32 mouse cellular contexts compared by ENCODE assay signal in the genomic region with DNA sequence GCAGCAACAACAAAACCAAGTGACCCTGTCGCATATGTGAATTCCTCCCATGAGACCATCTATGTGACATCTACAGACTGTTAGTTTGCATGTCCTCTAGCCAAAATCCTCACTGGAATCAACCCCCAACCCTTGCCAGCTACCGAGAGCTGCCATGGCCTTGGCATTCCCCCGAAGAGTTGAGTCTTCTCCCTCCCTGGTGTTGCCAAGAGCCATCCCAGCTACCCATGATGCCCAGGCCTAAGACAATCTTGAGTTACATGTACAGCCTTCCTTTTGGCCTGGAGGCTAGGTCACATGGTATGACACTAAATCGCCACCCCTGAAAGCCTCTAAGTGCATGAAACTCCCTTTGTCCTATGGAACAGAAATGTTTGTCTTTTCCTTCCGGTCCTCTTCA. TPM values are rescaled to one million over a fixed set of nuclear protein-coding genes. Genes with fewer than 3 reads are reported as not detected.
DNase-seq lines count a peak whose midpoint lies in the region; ATAC-seq and TF ChIP-seq lines count a peak whose summit lies in the region.
"Had no signal": no experiment of that assay in that cellular context is flagged by ENCODE, and none has a peak within 500 bp of the region (broad histone marks: within the 10 kb centered on the region; RNA-seq: fewer than 3 reads in every experiment).

No protein-coding gene starts in this region.

- no peak for TF ChIP-seq POLR2A in spleen, adult 2 months (IDR thresholded peaks at IDR 0.05; ENCODE audit: low read depth, low read length)

- no peak overlapping the region for H3K4me3 ChIP-seq in intestine, embryonic 14.5 days (ENCODE audit: low read depth, low read length)
- no peak overlapping the region for H3K4me3 ChIP-seq in intestine, embryonic 15.5 days (replicated peaks)
- no peak overlapping the region for H3K4me3 ChIP-seq in spleen, adult 2 months (ENCODE audit: extremely low read depth, insufficient read depth, insufficient read length)
- H3K4me3 ChIP-seq: embryonic facial prominence, embryonic 15.5 days; gastrocnemius, adult 2 months; kidney, embryonic 15.5 days; limb, embryonic 15.5 days; megakaryocyte, embryonic 14.5 days; midbrain, embryonic 15.5 days; neural tube, embryonic 12.5 days had no signal

- H3K4me1 ChIP-seq in intestine, embryonic 14.5 days (replicated peaks; ENCODE audit: control insufficient read depth, insufficient read depth, low read length) = no peaks in the 10 kb centered on the region
- no peaks in the 10 kb centered on the region; the same call in 1 of the 2 replicates for H3K4me1 ChIP-seq in intestine, embryonic 15.5 days (replicated peaks)
- peaks cover 8% of the 10 kb centered on the region for H3K4me1 ChIP-seq in spleen, adult 2 months (ENCODE audit: control insufficient read depth, insufficient read depth, insufficient read length)
- H3K4me1 ChIP-seq: limb, embryonic 15.5 days; midbrain, embryonic 15.5 days; neural tube, embryonic 12.5 days had no signal

- H3K9me3 ChIP-seq in intestine, embryonic 14.5 days (ENCODE audit: control insufficient read depth, low read length) = peaks cover 5% of the 10 kb centered on the region; the same call in 1 of the 2 replicates
- no peaks in the 10 kb centered on the region for H3K9me3 ChIP-seq in intestine, embryonic 15.5 days
- H3K9me3 ChIP-seq: embryonic facial prominence, embryonic 15.5 days; kidney, embryonic 15.5 days; limb, embryonic 15.5 days; midbrain, embryonic 15.5 days; neural tube, embryonic 12.5 days had no signal

- DNase-seq in adrenal gland, adult 2 months = peak; percentile 67
- DNase-seq in adrenal gland, adult 8-10 months = no peak
- DNase-seq in intestine, embryonic 14.5 days (ENCODE audit: low spot score) = peak; percentile 48
- DNase-seq in spleen, adult 2 months (ENCODE audit: low read depth in 1 of 2, low spot score in 2 of 2) = no peak
- no peak for DNase-seq in spleen, postnatal 36 days (ENCODE audit: low spot score in 2 of 2)
- no peak for DNase-seq in layer of hippocampus, postnatal 10 days (ENCODE audit: low spot score in 2 of 2)
- DNase-seq: cerebellum, adult 9-11 months; gastrocnemius, adult 2 months; heart, postnatal 4 days; kidney, postnatal 36 days; left cerebral cortex, postnatal 4 days; lung, adult 18-20 months; right cerebral cortex, postnatal 14 days; spleen, adult 18-20 months; thymus, adult 2 months; thymus, postnatal 4 days had no signal

- ATAC-seq in intestine, embryonic 14.5 days (replicated peaks; ENCODE audit: low FRiP score, low TSS enrichment, low read depth) = no peak
- no peak for ATAC-seq in intestine, embryonic 15.5 days
- no peak for ATAC-seq in megakaryocyte progenitor cell, adult 5-6 weeks (replicated peaks; ENCODE audit: poor library complexity)
- ATAC-seq: activated CD4-positive, CD25-positive, alpha-beta regulatory T cell, adult 4 months; inflammation-experienced regulatory T-cells, adult 6 months; midbrain, embryonic 15.5 days had no signal

- peaks cover 37% of the 10 kb centered on the region for H3K36me3 ChIP-seq in intestine, embryonic 14.5 days (ENCODE audit: control insufficient read depth, insufficient read depth, low read length)
- H3K36me3 ChIP-seq in intestine, embryonic 15.5 days = peaks cover 26% of the 10 kb centered on the region
- no peaks in the 10 kb centered on the region for H3K36me3 ChIP-seq in spleen, adult 2 months (ENCODE audit: control insufficient read depth, insufficient read depth, low read length)

- H3K9ac ChIP-seq in intestine, embryonic 14.5 days (ENCODE audit: low read length) = no peak overlapping the region
- H3K9ac ChIP-seq in intestine, embryonic 15.5 days = no peak overlapping the region
- H3K9ac ChIP-seq: embryonic facial prominence, embryonic 15.5 days; hindbrain, embryonic 14.5 days; kidney, embryonic 15.5 days; limb, embryonic 15.5 days; midbrain, embryonic 15.5 days; neural tube, embryonic 12.5 days had no signal

- no peaks in the 10 kb centered on the region for H3K27me3 ChIP-seq in intestine, embryonic 14.5 days (replicated peaks; ENCODE audit: control insufficient read depth, insufficient read depth, low read length)
- H3K27me3 ChIP-seq in intestine, embryonic 15.5 days (replicated peaks) = no peaks in the 10 kb centered on the region
- H3K27me3 ChIP-seq in spleen, adult 2 months (ENCODE audit: control insufficient read depth, insufficient read depth, low read length) = no peaks in the 10 kb centered on the region
- H3K27me3 ChIP-seq: embryonic facial prominence, embryonic 15.5 days; limb, embryonic 15.5 days; megakaryocyte, embryonic 14.5 days; midbrain, embryonic 15.5 days; neural tube, embryonic 12.5 days had no signal

- H3K4me2 ChIP-seq in intestine, embryonic 14.5 days (ENCODE audit: low read length) = no peak overlapping the region
- no peak overlapping the region for H3K4me2 ChIP-seq in intestine, embryonic 15.5 days (replicated peaks)
- H3K4me2 ChIP-seq: embryonic facial prominence, embryonic 15.5 days; hindbrain, embryonic 14.5 days; kidney, embryonic 15.5 days; limb, embryonic 15.5 days; midbrain, embryonic 15.5 days; neural tube, embryonic 12.5 days had no signal

- WGBS in intestine, embryonic 14.5 days = 85% methylated on average over 5 of the region's 5 CpGs
- WGBS in intestine, embryonic 15.5 days = 80% methylated on average over 5 of the region's 5 CpGs
- WGBS in spleen, adult 2 months = 92% methylated on average over 5 of the region's 5 CpGs

- TF ChIP-seq CTCF in spleen, adult 2 months (IDR thresholded peaks at IDR 0.05; ENCODE audit: extremely low read depth, insufficient read depth, insufficient read length, insufficient replicate concordance) = no peak

- H3K27ac ChIP-seq in intestine, embryonic 14.5 days (ENCODE audit: low read depth) = no peak overlapping the region
- H3K27ac ChIP-seq in intestine, embryonic 15.5 days = no peak overlapping the region
- H3K27ac ChIP-seq in spleen, adult 2 months (ENCODE audit: insufficient read depth, low read length) = peak overlapping the region; percentile 25; the same call in 1 of the 2 replicates
- H3K27ac ChIP-seq: hindbrain, embryonic 14.5 days; kidney, embryonic 15.5 days; limb, embryonic 15.5 days; midbrain, embryonic 15.5 days; neural tube, embryonic 12.5 days had no signal

RNA-seq across cellular contexts. Expression of gene Tmem176a, which starts 9.6 kb away (rescaled TPM):
- total RNA-seq in adrenal gland, adult 2 months (2021) = 100 to 1,000 TPM; 303 to 381 TPM
- polyA plus RNA-seq in adrenal gland, adult 2 months (2012; rRNA removed) = 314 and 406 TPM in 2 replicates
- total RNA-seq in adrenal gland, adult 8-10 months (2022) = 100 to 1,000 TPM; 404 to 478 (median 432) TPM
- 171 and 182 TPM in 2 replicates for polyA plus RNA-seq in intestine, embryonic 14.5 days (2014; fragmentation: Nextera tagmentation; extraction: Ambion mirVana)
- polyA plus RNA-seq in intestine, embryonic 15.5 days (2015; fragmentation: Nextera tagmentation; extraction: Ambion mirVana) = 140 and 159 TPM in 2 replicates
- 95.2 and 105 TPM in 2 replicates for polyA plus RNA-seq in spleen, adult 2 months (2012; rRNA removed)
- total RNA-seq in megakaryocyte progenitor cell, adult 5-6 weeks (2015) = 33.2 and 39.1 TPM in 2 replicates
- total RNA-seq in megakaryocyte progenitor cell, adult 5-6 weeks (2017) = 22.1 and 27.5 TPM in 2 replicates
- 10 to 100 TPM; 14.7 to 15.4 TPM for total RNA-seq in layer of hippocampus, postnatal 10 days (2021)

RNA-seq across cellular contexts. Expression of gene Tmem176b, which starts 10.2 kb away (rescaled TPM):
- total RNA-seq in adrenal gland, adult 2 months (2021) = 100 to 1,000 TPM; 608 to 699 TPM
- 591 and 724 TPM in 2 replicates for polyA plus RNA-seq in adrenal gland, adult 2 months (2012; rRNA removed)
- 100 to 1,000 TPM; 722 to 872 (median 775) TPM for total RNA-seq in adrenal gland, adult 8-10 months (2022)
- 373 and 390 TPM in 2 replicates for polyA plus RNA-seq in intestine, embryonic 14.5 days (2014; fragmentation: Nextera tagmentation; extraction: Ambion mirVana)
- 341 and 366 TPM in 2 replicates for polyA plus RNA-seq in intestine, embryonic 15.5 days (2015; fragmentation: Nextera tagmentation; extraction: Ambion mirVana)
- 199 TPM in 2 replicates for polyA plus RNA-seq in spleen, adult 2 months (2012; rRNA removed)
- total RNA-seq in megakaryocyte progenitor cell, adult 5-6 weeks (2015) = 90.6 and 115 TPM in 2 replicates
- total RNA-seq in megakaryocyte progenitor cell, adult 5-6 weeks (2017) = 84.2 and 92.0 TPM in 2 replicates
- 10 to 100 TPM; 45.6 to 47.8 TPM for total RNA-seq in layer of hippocampus, postnatal 10 days (2021)

RNA-seq across cellular contexts. Expression of gene Aoc1, which starts 41.6 kb away (rescaled TPM):
- total RNA-seq in adrenal gland, adult 2 months (2021) = not detected
- not detected in 2 replicates for polyA plus RNA-seq in adrenal gland, adult 2 months (2012; rRNA removed)
- total RNA-seq in adrenal gland, adult 8-10 months (2022) = not detected
- 2.5 and 2.8 TPM in 2 replicates for polyA plus RNA-seq in intestine, embryonic 14.5 days (2014; fragmentation: Nextera tagmentation; extraction: Ambion mirVana)
- 21.4 and 28.0 TPM in 2 replicates for polyA plus RNA-seq in intestine, embryonic 15.5 days (2015; fragmentation: Nextera tagmentation; extraction: Ambion mirVana)
- 0.77 and 1.1 TPM in 2 replicates for polyA plus RNA-seq in spleen, adult 2 months (2012; rRNA removed)
- total RNA-seq in megakaryocyte progenitor cell, adult 5-6 weeks (2015) = 0.12 and 0.20 TPM in 2 replicates
- 0.17 TPM in 1 of 2 replicates, not detected in the other for total RNA-seq in megakaryocyte progenitor cell, adult 5-6 weeks (2017)
- total RNA-seq in layer of hippocampus, postnatal 10 days (2021) = not detected
- total RNA-seq: gastrocnemius, adult 2 months; gastrocnemius, postnatal 4 days; heart, postnatal 4 days; layer of hippocampus, postnatal 14 days; left cerebral cortex, adult 8-10 months; left cerebral cortex, postnatal 4 days had no signal
- polyA plus RNA-seq: activated CD4-positive, CD25-positive, alpha-beta regulatory T cell, adult 4 months; forebrain, embryonic 11.5 days; hindbrain, embryonic 14.5 days; inflammation-experienced regulatory T-cells, adult 6 months; limb, embryonic 15.5 days; midbrain, embryonic 15.5 days; stomach, embryonic 14.5 days had no signal

Comparison
In these comparisons a context has a peak if more than half of its experiments do, and no peak if none do; other contexts are left out.
1. DNase-seq: peak in adrenal gland, adult 2 months (single experiment) and intestine, embryonic 14.5 days (single experiment); none in adrenal gland, adult 8-10 months (single experiment), spleen, adult 2 months (0 of 2), spleen, postnatal 36 days (0 of 2) and layer of hippocampus, postnatal 10 days (0 of 2).
2. RNA of gene Tmem176a, which starts 9.6 kb away (total RNA-seq): 404 to 478 TPM in adrenal gland, adult 8-10 months and 303 to 381 TPM in adrenal gland, adult 2 months; 22.1 to 39.1 TPM in megakaryocyte progenitor cell, adult 5-6 weeks and 14.7 to 15.4 TPM in layer of hippocampus, postnatal 10 days; every median in the first group is over 4 times any median in the second.
3. RNA of gene Tmem176b, which starts 10.2 kb away (total RNA-seq): 722 to 872 TPM in adrenal gland, adult 8-10 months and 608 to 699 TPM in adrenal gland, adult 2 months; 84.2 to 115 TPM in megakaryocyte progenitor cell, adult 5-6 weeks and 45.6 to 47.8 TPM in layer of hippocampus, postnatal 10 days; every median in the first group is over 4 times any median in the second.